Mouse (Mus musculus): Measurements from ENCODE around the gene Lmbrd2. TPM values are rescaled to one million over a fixed set of nuclear protein-coding genes. Genes with fewer than 3 reads are reported as not detected.
A peak's percentile ranks its signal among the peaks of the same experiment; 100 is the strongest.

Lmbrd2 gene
- polyA plus RNA-seq (2015; fragmentation: Nextera tagmentation; extraction: Ambion mirVana), result 3.2 and 4.4 TPM in 2 replicates

DNA sequence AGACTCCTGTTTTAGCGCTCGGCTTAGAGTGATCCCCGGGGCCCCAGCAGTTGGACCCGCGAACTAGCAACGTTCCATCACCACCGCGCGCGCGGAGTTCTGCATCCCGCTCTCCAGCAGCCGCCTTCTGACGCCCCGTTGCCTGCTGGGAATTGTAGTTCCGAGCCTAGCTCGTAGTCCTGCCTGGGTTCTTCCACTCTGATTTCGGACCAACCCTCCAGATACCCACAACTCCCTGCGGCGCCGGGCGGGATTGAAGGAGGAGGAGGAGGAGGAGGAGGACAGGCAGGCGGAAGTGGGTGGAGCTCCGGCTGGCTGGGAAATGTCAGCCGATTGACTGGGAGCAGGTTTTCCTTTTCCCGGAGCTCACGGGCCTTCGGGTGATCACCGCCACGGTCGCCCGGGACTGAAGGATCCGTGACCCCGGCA, at the start of gene Lmbrd2:
Gene Lmbrd2, plus strand, starts transcription at position 299 of the 429 bp plus-strand sequence.
- peaks cover 33% of the 10 kb centered on the region for H3K4me1 ChIP-seq (replicated peaks)
- H3K27ac ChIP-seq (replicated peaks), result peak within 1 kb of the TSS; percentile 86
- ATAC-seq (ENCODE audit: low read depth), result peak; percentile 99
- peaks cover 34% of the 10 kb centered on the region for H3K36me3 ChIP-seq
- H3K9me3 ChIP-seq, result no peaks in the 10 kb centered on the region
- H3K4me2 ChIP-seq, result peak within 1 kb of the TSS; percentile 84
- H3K4me3 ChIP-seq, result peak within 1 kb of the TSS; percentile 75
- peak within 1 kb of the TSS; percentile 84 for H3K9ac ChIP-seq
- 0% methylated on average over 34 of the region's 34 CpGs for WGBS
- H3K27me3 ChIP-seq, result no peaks in the 10 kb centered on the region

DNA sequence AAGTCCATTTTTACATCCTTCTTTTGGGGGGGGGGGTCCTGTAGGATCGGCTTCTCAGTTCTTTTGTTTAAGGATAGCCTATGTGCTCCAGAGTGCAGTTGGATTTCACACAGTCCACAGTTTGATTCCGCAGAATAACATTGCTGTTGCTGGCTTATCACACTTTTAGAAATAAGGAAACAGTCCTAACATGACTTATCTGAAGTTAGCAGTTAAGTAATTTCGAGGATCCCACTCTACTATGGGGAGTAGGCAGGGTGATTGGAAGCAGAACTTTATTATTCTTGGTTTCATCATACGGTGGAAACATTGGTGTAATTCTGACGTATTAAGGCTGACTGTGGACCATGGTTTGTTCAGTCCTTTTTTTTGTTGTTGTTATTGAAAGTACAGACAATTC, 49.7 kb upstream of the Lmbrd2 start:
- H3K4me3 ChIP-seq, result no peak overlapping the region
- no peaks in the 10 kb centered on the region for H3K9me3 ChIP-seq
- H3K27ac ChIP-seq (replicated peaks), result no peak overlapping the region
- ATAC-seq (ENCODE audit: low read depth), result no peak
- 97% methylated on average over 5 of the region's 5 CpGs for WGBS
- H3K4me1 ChIP-seq (replicated peaks), result peaks cover 7% of the 10 kb centered on the region
- H3K36me3 ChIP-seq, result peaks cover 63% of the 10 kb centered on the region
- no peak overlapping the region for H3K9ac ChIP-seq
- no peak overlapping the region for H3K4me2 ChIP-seq
- H3K27me3 ChIP-seq, result no peaks in the 10 kb centered on the region

DNA sequence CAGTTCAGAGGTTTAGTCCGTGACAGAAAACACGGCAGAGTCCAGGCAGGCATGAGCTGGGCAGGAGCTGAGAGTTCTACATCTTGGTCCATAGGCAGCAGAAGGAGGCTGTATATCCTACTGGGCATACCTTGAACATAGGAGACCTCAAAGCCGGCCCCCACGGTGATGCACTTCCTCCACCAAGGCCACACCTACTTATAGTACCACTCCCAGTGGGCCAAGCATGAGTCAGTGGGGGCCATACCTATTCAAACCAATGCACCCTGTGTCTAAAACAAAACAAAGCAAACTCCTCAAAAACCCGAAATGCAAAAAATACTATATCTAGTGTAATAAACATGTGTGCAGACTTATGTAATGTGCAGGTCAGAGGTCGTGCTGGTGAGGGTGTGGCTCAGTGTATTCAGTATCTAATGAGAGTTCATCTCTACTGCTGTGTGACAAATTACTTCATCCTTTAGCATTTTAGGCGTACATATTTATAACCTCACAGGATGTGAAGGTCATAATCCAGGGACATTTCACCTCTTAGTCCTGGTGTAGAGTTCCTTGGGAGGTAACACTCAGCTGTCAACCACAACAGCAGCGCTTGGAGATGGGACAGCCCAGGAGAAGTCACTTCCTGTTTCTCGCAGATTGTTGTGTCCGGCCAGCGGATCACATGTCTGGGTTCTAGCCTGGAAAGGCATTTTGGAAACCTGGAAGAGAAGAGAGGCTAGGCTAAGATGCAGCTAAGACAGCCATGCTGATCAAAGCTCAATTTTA, 46.6 kb upstream of the Lmbrd2 start:
- 77% methylated on average over 11 of the region's 11 CpGs for WGBS
- H3K27me3 ChIP-seq, result no peaks in the 10 kb centered on the region
- peak overlapping the region; percentile 35 for H3K4me2 ChIP-seq
- H3K4me1 ChIP-seq (replicated peaks), result peaks cover 7% of the 10 kb centered on the region
- peaks cover 45% of the 10 kb centered on the region for H3K36me3 ChIP-seq
- no peak overlapping the region for H3K27ac ChIP-seq (replicated peaks)
- H3K4me3 ChIP-seq, result no peak overlapping the region
- H3K9me3 ChIP-seq, result no peaks in the 10 kb centered on the region
- no peak overlapping the region for H3K9ac ChIP-seq
- 0 out of 2 replicates have a peak, but pooled peaks have one; percentile 5 for ATAC-seq (ENCODE audit: low read depth)

DNA sequence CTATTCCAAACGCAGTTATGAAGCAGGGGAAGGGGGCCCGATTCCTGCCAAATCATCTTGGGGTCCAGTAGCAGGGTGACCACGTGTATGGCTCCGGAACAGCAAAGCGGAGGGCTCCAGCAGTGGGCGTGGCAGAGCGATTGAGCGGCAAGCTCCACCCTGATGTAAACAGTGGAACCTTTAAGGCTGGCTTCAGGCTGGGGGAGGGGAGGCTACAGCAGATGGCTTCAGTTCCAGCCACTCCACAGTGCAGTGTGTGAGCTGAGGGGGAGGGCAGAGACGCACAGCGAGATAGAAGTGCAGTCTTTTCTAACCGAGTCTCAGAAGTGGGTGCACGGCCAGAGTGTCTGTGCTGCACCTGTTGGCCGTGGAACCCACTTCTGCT, 46.0 kb upstream of the Lmbrd2 start:
- H3K27ac ChIP-seq (replicated peaks), result no peak overlapping the region
- 20% methylated on average over 13 of the region's 13 CpGs for WGBS
- peaks cover 45% of the 10 kb centered on the region for H3K36me3 ChIP-seq
- H3K27me3 ChIP-seq, result no peaks in the 10 kb centered on the region
- peak; percentile 89 for ATAC-seq (ENCODE audit: low read depth)
- H3K4me1 ChIP-seq (replicated peaks), result peaks cover 7% of the 10 kb centered on the region
- 0 out of 2 replicates have a peak overlapping the region, but pooled peaks have one; percentile 2 for H3K9ac ChIP-seq
- H3K4me3 ChIP-seq, result no peak overlapping the region
- H3K9me3 ChIP-seq, result no peaks in the 10 kb centered on the region
- H3K4me2 ChIP-seq, result peak overlapping the region; percentile 35

DNA sequence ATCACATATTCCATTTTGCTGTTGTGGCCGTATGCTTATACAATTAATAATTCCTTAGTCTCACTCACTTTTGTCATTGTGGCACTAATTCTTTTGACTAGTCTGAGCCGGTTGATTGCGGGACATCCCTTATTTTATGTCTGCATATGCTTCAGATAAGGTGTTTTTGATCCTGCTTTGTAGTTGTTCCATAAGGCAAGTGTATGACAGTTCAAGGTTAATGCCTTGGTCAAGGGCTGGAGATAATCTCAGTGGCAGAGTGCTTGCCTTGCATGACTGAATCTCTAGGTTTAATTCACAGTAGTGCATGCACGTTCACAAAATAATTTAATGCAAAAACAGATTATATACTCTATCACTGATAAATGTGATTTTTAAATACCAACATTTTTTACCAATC, 43.5 kb upstream of the Lmbrd2 start:
- no peak overlapping the region for H3K4me3 ChIP-seq
- peaks cover 54% of the 10 kb centered on the region for H3K36me3 ChIP-seq

DNA sequence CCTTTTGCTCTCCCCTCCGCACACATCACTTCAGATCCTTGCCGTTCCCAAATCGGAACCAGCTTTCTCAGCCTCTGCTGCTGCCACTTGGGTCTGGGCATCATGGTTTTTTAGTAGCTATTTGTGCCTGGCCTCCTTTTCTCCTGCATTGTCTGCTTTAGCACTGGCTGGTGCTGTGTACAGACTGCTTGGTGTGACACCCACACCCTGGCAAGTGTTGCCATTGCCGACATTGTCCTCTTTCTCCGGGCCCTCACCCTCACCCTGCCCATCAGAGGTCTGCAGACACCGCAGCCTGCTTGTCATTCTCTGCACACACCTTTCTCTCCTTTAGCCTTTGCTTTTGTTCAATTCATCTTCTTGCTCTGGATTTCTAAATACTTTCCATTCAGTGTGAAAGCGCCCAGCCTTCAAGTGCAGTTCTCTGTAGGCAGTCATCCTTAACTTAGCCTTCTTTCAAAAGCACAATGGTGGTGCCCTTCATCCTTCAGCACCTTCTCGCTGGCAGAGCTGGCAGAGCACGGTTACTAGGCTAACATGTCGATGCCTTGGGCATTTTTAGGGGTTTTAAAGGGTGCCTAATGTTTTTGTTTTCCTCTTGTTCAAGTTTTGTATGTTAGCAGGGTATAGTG, 39.8 kb upstream of the Lmbrd2 start:
- peak; percentile 36; the same call in 1 of the 2 replicates for ATAC-seq (ENCODE audit: low read depth)
- H3K27ac ChIP-seq (replicated peaks), result 0 out of 2 replicates have a peak overlapping the region, but pooled peaks have one; percentile 2

More for the DNA sequence above, 43.5 kb upstream of the Lmbrd2 start:
- WGBS, result 92% methylated on average over 4 of the region's 4 CpGs
- H3K4me2 ChIP-seq, result no peak overlapping the region
- no peak overlapping the region for H3K9ac ChIP-seq
- H3K27ac ChIP-seq (replicated peaks), result no peak overlapping the region
- no peaks in the 10 kb centered on the region for H3K27me3 ChIP-seq
- H3K4me1 ChIP-seq (replicated peaks), result peaks cover 11% of the 10 kb centered on the region
- ATAC-seq (ENCODE audit: low read depth), result no peak
- no peaks in the 10 kb centered on the region for H3K9me3 ChIP-seq

DNA sequence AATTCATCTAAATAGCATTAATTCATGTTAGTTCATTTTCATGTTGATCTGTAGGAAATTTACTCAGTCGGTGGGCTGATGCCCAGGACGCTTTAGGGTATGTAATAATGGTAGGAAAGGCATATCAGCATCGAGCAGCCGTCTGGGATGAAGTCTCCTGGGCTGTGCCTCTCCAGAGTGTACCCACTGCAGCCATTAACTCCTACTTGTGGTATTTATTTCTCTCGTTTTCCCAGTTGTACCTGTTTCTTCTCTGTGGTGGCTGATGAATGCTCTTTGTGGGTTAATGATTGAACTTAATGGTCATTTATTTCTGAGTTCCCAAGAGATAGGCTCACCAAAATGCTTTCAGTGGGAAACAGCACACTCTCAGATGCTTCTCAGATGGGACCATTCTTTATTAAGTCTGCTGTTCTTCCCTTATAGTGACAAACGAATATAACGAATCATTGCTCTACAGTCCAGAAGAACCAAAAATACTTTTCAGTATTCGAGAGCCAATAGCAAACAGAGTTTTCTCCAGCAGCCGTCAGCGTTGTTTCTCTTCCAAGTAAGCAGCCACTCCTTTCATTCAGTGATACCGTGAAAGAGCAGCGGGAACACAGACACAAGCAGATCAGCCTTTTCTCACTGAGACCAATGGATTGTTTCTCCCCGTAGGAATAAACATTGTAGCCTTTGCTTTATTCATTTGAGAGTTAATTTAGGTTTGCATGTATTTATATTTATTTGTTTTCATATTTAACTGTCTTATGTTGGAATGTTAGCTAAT, 33.9 kb upstream of the Lmbrd2 start:
- Histone ChIP-seq H3K4me2 (no peak overlapping the region), H3K27ac (replicated peaks) (no peak overlapping the region), H3K4me3 (no peak overlapping the region), H3K4me1 (replicated peaks) (no peaks in the 10 kb centered on the region), H3K9me3 (no peaks in the 10 kb centered on the region), H3K27me3 (no peaks in the 10 kb centered on the region), H3K9ac (no peak overlapping the region), H3K36me3 (peaks cover 58% of the 10 kb centered on the region)
- WGBS, result 72% methylated on average over 13 of the region's 13 CpGs
- no peak for ATAC-seq (ENCODE audit: low read depth)

More for the DNA sequence above, 39.8 kb upstream of the Lmbrd2 start:
- Histone ChIP-seq H3K4me1 (replicated peaks) (0 out of 2 replicates have a peak, but pooled peaks cover 4% of the 10 kb centered on the region), H3K4me3 (no peak overlapping the region), H3K9me3 (no peaks in the 10 kb centered on the region), H3K27me3 (no peaks in the 10 kb centered on the region), H3K4me2 (no peak overlapping the region), H3K9ac (no peak overlapping the region), H3K36me3 (peaks cover 65% of the 10 kb centered on the region)
- WGBS, result 83% methylated on average over 10 of the region's 10 CpGs

DNA sequence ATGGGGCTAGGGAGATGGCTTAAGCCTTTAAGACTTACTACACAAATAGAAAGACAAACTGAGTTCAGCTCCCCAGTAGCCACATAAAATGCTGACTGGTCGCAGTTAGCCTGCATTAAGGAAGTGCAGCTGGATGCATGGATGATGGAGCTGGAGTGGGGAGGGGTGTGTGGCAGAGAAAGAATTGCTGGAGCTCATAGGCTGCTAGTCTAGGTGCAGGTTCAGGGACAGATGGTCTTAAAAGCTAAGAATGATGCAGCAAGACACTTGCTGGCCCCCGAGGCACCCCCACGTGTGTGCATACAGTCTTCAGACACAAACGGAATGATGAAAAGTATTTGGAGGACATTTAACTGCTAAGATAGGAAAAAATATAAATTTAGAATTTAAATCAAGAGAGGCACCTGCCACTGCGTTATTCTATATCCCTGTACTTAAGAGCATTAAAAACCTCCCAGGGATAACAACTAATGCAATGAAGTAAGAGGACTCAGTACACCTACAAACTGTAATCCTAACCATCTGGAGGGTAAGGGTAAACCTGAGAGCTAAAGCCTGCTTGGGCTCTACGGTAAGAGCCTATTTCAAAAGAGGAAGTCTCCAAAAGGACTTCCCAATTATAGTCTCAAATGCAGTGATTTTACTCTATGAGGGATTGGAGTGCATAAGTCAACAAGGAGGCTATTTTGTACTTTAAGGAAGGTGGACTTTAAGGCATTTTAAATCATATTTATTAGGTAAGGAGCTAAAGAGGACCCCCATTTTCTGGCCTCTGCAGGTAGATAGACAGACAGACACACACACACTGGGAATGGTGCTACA, 29.6 kb upstream of the Lmbrd2 start:
- Histone ChIP-seq H3K27ac (replicated peaks) (no peak overlapping the region), H3K9me3 (no peaks in the 10 kb centered on the region), H3K9ac (no peak overlapping the region), H3K4me2 (no peak overlapping the region), H3K4me3 (no peak overlapping the region), H3K36me3 (peaks cover 60% of the 10 kb centered on the region), H3K27me3 (no peaks in the 10 kb centered on the region), H3K4me1 (replicated peaks) (no peaks in the 10 kb centered on the region)
- WGBS, result 84% methylated on average over 6 of the region's 6 CpGs
- ATAC-seq (ENCODE audit: low read depth), result no peak

DNA sequence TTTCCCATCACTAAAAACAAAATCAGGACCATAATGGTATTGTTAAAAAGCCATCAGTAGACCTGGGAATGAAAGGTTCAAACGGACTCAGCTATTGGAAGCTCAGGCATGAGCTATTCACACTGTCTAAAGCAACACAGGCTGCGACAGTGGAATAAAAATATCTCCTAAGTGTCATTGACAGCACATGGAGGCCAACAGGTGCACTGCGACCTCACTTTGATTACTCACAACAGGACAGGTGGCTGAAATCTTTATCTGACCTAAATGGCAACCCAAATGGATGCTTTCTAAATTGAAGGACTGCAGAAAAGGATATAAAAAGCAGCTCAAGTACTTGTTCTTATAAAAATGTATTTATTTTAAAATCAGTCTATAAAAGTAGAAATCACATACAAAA, 28.7 kb upstream of the Lmbrd2 start:
- no peaks in the 10 kb centered on the region for H3K9me3 ChIP-seq
- H3K4me2 ChIP-seq, result no peak overlapping the region
- 81% methylated on average over 3 of the region's 3 CpGs for WGBS
- no peak overlapping the region for H3K9ac ChIP-seq
- H3K27ac ChIP-seq (replicated peaks), result no peak overlapping the region
- no peaks in the 10 kb centered on the region for H3K27me3 ChIP-seq
- peaks cover 61% of the 10 kb centered on the region for H3K36me3 ChIP-seq
- no peak for ATAC-seq (ENCODE audit: low read depth)
- no peak overlapping the region for H3K4me3 ChIP-seq
- H3K4me1 ChIP-seq (replicated peaks), result no peaks in the 10 kb centered on the region

DNA sequence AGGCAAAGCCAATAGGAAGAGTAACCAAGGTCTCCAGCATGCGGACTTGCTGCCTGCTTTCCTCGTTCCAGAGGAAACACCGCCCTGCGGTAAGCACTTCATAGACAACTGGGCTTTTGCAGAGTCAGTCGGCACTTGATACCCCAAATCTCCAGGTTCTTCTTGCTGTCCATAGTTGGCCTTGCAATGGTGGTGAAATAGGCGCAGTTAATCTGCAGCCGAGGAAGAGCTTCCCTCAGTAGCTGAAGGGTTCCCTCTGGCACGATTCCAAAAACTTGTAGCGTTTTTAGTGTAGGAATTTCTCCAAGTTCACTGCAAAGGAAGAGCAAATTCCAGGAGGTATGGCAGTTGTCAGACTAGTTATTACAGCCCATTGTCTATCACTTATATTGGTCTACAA, 26.8 kb upstream of the Lmbrd2 start:
- 87% methylated on average over 9 of the region's 9 CpGs for WGBS
- ATAC-seq (ENCODE audit: low read depth), result no peak
- H3K27me3 ChIP-seq, result no peaks in the 10 kb centered on the region
- no peak overlapping the region for H3K9ac ChIP-seq
- H3K9me3 ChIP-seq, result no peaks in the 10 kb centered on the region
- no peaks in the 10 kb centered on the region for H3K4me1 ChIP-seq (replicated peaks)
- no peak overlapping the region for H3K4me2 ChIP-seq
- no peak overlapping the region for H3K4me3 ChIP-seq
- no peak overlapping the region for H3K27ac ChIP-seq (replicated peaks)
- H3K36me3 ChIP-seq, result peaks cover 66% of the 10 kb centered on the region

DNA sequence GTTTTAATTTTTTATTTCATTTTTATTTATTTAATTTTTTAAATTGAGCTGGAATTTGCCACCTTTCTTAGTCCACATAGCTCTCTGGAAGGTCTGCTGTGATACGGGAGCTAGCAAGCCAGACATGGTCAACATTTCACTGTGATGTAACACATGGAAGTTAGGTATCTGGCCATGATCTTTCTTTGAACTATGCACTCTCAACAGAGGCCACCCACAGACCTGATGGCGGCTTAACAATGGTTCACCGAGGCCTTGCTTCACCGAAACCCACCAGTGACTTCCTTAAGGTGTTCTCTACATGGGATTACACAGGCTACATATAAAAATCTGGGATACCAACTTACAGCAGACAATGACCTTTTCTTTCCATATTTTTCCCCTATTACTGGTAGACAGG, 26.2 kb upstream of the Lmbrd2 start:
- ATAC-seq (ENCODE audit: low read depth), result no peak
- Histone ChIP-seq H3K27me3 (no peaks in the 10 kb centered on the region), H3K4me3 (no peak overlapping the region), H3K36me3 (peaks cover 70% of the 10 kb centered on the region), H3K9me3 (no peaks in the 10 kb centered on the region), H3K9ac (no peak overlapping the region), H3K27ac (replicated peaks) (no peak overlapping the region), H3K4me2 (no peak overlapping the region), H3K4me1 (replicated peaks) (no peaks in the 10 kb centered on the region)
- 90% methylated on average over 4 of the region's 4 CpGs for WGBS
